Mouse (Mus musculus): ENCODE measurements around the gene Gpr179. TPM values are rescaled to one million over a fixed set of nuclear protein-coding genes. Genes with fewer than 3 reads are reported as not detected.

Gene Gpr179
- polyA plus RNA-seq (2015; fragmentation: Nextera tagmentation; extraction: Ambion mirVana) = 4.8 and 7.3 TPM in 2 replicates

DNA sequence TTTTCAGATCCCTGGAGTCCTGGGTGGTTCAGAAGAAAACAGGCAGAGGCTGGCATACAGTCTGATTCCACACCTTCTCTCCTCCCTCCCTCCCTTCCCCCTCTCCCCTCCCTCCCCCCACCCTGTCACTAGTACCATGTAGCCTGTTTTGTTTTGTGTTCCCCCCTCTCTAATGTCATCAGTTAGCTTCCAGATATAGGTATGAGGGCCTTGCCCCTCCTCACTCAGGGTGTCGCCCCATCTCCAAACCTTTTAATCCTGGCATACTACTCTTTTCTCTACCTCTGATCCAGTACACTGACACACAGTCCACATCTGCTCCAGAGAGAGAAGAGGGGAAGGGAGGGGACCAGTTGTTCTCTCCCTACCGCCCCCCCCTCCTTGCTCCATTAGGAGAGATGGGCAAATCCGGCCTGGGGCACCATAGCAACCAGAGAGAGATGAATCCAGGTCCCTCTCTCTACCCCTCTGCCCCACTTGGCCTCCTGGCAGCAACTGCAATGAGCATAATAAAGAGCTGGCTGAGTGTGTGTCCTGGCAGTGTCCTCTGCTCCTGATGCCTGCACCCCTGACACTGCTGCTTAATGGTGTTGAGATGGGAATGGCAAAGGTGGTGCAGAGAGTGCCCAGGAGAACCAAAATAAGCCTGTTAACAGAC is at the start of gene Gpr179:
Gene Gpr179, minus strand, starts transcription at position 51 of the 658 bp plus-strand sequence.

DNA sequence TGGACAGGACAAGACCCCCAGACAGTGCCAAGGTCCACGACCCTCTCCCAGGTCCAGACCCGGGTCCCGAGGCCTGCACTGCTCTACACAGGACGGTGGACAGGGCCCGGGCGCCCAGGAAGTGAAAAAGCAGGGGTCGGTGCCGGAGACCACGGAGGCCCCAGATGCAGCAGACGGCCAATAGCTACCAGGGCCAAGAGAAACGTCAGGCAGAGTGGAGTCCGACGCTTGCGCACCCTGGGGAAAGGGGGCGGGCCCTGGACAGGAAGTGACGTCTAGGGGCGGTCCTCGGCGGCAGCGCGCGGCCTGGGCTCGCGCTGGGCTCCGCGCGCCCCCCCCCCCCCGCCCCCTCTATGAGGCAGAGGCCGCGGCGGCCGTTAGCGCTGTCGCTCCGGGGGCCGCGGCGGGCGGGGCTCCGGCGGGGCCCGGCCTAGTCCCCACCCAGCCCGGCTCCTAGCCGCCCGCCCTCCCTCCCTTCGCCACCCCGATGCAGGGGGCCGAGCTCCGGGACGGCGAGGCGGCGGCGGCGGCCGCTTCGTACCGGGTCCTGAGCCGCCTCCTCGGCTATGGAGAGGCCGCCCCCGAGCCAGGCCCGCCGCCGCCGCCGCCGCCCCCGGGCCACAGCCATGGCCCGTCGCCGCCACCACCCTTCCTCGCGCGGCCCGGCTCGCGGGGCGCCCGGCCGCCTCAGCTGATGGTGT is 10.2 kb upstream of the Gpr179 start, which contains the start of gene Socs7:
Gene Socs7, plus strand, starts transcription at position 604 of the 701 bp plus-strand sequence.

DNA sequence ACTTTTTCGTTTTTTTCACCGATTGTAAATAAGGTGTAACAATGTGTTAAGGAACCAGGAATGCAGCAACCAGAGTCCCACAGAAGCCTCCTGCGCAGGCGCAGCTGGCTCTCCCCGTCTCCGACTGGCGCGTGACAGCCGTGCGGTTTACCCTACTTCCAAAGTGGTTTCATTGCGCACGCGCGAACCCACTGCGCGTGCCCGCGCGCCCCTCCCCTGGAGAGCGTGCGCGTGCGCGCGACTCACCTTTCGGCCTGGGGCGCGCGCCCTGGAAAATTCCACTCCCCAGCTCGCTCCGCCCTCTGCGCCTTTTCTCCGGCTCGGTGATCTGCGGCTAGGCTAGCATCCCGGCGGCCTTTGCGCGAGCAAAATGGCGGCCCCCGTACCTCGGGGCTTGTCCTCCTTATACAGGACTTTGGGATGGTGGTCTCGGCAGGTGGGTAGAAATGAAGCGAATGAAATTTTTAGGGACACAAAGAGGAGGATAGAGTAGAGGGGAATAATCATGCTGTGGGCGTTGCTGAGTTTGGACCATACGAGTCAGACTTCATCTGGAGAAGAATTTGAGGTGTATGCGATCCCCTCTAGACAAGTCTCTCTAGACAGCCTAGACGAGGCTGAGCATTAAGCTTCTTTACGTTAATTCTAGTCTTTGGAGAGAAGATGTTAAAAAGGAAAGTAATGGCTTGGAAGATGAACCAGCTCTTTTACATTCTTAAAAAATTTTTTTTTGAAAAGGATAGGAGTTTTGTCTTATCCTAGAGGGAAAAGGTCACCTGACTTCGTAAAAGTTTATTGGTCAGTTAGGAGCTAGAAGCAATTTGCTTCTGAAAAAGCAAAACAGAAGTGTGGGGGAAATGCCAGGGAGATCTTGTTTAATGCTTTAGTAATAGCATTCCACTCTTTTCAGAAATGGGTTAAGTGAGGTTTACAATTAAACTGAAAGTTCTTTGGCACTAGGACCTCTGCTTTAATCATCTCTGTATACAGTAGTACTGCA is 36.1 kb downstream of the Gpr179 start, which contains the start of gene Mrpl45:
Gene Mrpl45, plus strand, starts transcription at position 213 of the 1,000 bp plus-strand sequence.

Other genes starting within 250 kb of the Gpr179 start
- gene Tbx21, start 236.7 kb downstream of the Gpr179 start, polyA plus RNA-seq (2015; fragmentation: Nextera tagmentation; extraction: Ambion mirVana) = 0.28 and 0.50 TPM in 2 replicates
- gene Tbkbp1, start 200.6 kb downstream of the Gpr179 start, polyA plus RNA-seq (2015; fragmentation: Nextera tagmentation; extraction: Ambion mirVana) = 4.4 and 5.1 TPM in 2 replicates
- gene Kpnb1, start 164.2 kb downstream of the Gpr179 start, polyA plus RNA-seq (2015; fragmentation: Nextera tagmentation; extraction: Ambion mirVana) = 16.4 and 17.9 TPM in 2 replicates
- gene Npepps, start 71.4 kb downstream of the Gpr179 start, polyA plus RNA-seq (2015; fragmentation: Nextera tagmentation; extraction: Ambion mirVana) = 32.5 and 54.5 TPM in 2 replicates
- 30.0 and 45.7 TPM in 2 replicates for gene Mrpl45, start 36.4 kb downstream of the Gpr179 start, polyA plus RNA-seq (2015; fragmentation: Nextera tagmentation; extraction: Ambion mirVana)
- gene Socs7, start 10.5 kb upstream of the Gpr179 start, polyA plus RNA-seq (2015; fragmentation: Nextera tagmentation; extraction: Ambion mirVana) = 2.5 and 2.6 TPM in 2 replicates
- gene Arhgap23, start 63.5 kb upstream of the Gpr179 start, polyA plus RNA-seq (2015; fragmentation: Nextera tagmentation; extraction: Ambion mirVana) = 5.2 and 8.4 TPM in 2 replicates
- gene 4933428G20Rik, start 148.3 kb upstream of the Gpr179 start, polyA plus RNA-seq (2015; fragmentation: Nextera tagmentation; extraction: Ambion mirVana) = 0.44 and 0.60 TPM in 2 replicates
- gene Srcin1, start 224.1 kb upstream of the Gpr179 start, polyA plus RNA-seq (2015; fragmentation: Nextera tagmentation; extraction: Ambion mirVana) = 1.8 and 2.3 TPM in 2 replicates

Measured in adrenal gland, postnatal 0 days (tissue).